ENCODE assay signal across 25 mouse cellular contexts in genomic region chr2:13044555-13044954, GRCm38 (mm10). TPM values are rescaled to one million over a fixed set of nuclear protein-coding genes. Genes with fewer than 3 reads are reported as not detected.
DNase-seq lines count a peak whose midpoint lies in the region; ATAC-seq and TF ChIP-seq lines count a peak whose summit lies in the region.
"Had no signal": no experiment of that assay in that cellular context is flagged by ENCODE, and none has a peak within 500 bp of the region (broad histone marks: within the 10 kb centered on the region; RNA-seq: fewer than 3 reads in every experiment).

No protein-coding gene starts in this region.

- TF ChIP-seq EP300 in liver, embryonic 14.5 days (IDR thresholded peaks at IDR 0.05; ENCODE audit: low read depth): peak; percentile 41

- no peaks in the 10 kb centered on the region for H3K4me1 ChIP-seq in heart, embryonic 11.5 days (ENCODE audit: control insufficient read depth, insufficient read depth, low read length)
- H3K4me1 ChIP-seq in heart, embryonic 12.5 days (replicated peaks): no peaks in the 10 kb centered on the region
- no peaks in the 10 kb centered on the region for H3K4me1 ChIP-seq in midbrain, embryonic 11.5 days (ENCODE audit: control insufficient read depth, insufficient read depth, low read length)
- H3K4me1 ChIP-seq in midbrain, embryonic 14.5 days (ENCODE audit: control insufficient read depth, insufficient read depth, low read length): no peaks in the 10 kb centered on the region
- peaks cover 17 to 23% of the 10 kb centered on the region in 2 experiments for H3K4me1 ChIP-seq in liver, embryonic 14.5 days (replicated peaks; ENCODE audit: control insufficient read depth in 2 of 2, insufficient read depth in 2 of 2, low read length in 1 of 2)
- H3K4me1 ChIP-seq: embryonic facial prominence, embryonic 12.5 days; forebrain, embryonic 12.5 days; heart, embryonic 13.5 days; hindbrain, embryonic 15.5 days had no signal

- no peak overlapping the region for H3K9ac ChIP-seq in heart, embryonic 11.5 days (ENCODE audit: low read depth, low read length)
- H3K9ac ChIP-seq in heart, embryonic 12.5 days: no peak overlapping the region
- H3K9ac ChIP-seq in midbrain, embryonic 11.5 days (ENCODE audit: low read length): no peak overlapping the region
- H3K9ac ChIP-seq in midbrain, embryonic 14.5 days (replicated peaks; ENCODE audit: low read length): no peak overlapping the region
- H3K9ac ChIP-seq in liver, embryonic 14.5 days (replicated peaks): peak overlapping the region; percentile 31; the same call in 1 of the 2 replicates
- H3K9ac ChIP-seq: embryonic facial prominence, embryonic 12.5 days; forebrain, embryonic 12.5 days; heart, embryonic 13.5 days; hindbrain, embryonic 15.5 days had no signal

- H3K4me3 ChIP-seq in heart, embryonic 11.5 days (ENCODE audit: low read depth, low read length): no peak overlapping the region
- no peak overlapping the region for H3K4me3 ChIP-seq in heart, embryonic 12.5 days
- no peak overlapping the region for H3K4me3 ChIP-seq in midbrain, embryonic 11.5 days (ENCODE audit: low read depth, low read length)
- H3K4me3 ChIP-seq in midbrain, embryonic 14.5 days (replicated peaks; ENCODE audit: low read depth, low read length): no peak overlapping the region
- H3K4me3 ChIP-seq in liver, embryonic 14.5 days (ENCODE audit: insufficient read depth in 1 of 2, low read depth in 2 of 2, low read length in 2 of 2): no peak overlapping the region
- H3K4me3 ChIP-seq: embryonic facial prominence, embryonic 12.5 days; forebrain, embryonic 12.5 days; heart, adult 2 months; heart, embryonic 13.5 days; hindbrain, embryonic 15.5 days had no signal

- peak; percentile 93 for ATAC-seq in heart, embryonic 11.5 days (replicated peaks; ENCODE audit: insufficient number of reproducible peaks, low FRiP score, low TSS enrichment)
- ATAC-seq in heart, embryonic 12.5 days (ENCODE audit: insufficient number of reproducible peaks, low FRiP score): no peak; the same call in 1 of the 2 replicates
- peak; percentile 16; the same call in 1 of the 2 replicates for ATAC-seq in midbrain, embryonic 11.5 days (ENCODE audit: low FRiP score)
- no peak for ATAC-seq in midbrain, embryonic 14.5 days (ENCODE audit: low FRiP score, low TSS enrichment)
- ATAC-seq in liver, embryonic 14.5 days (ENCODE audit: insufficient read depth): peak; percentile 99
- ATAC-seq: CD4-positive, CD25-positive, alpha-beta regulatory T cell, adult 4 months; forebrain, embryonic 16.5 days had no signal

- H3K4me2 ChIP-seq in heart, embryonic 11.5 days: no peak overlapping the region
- no peak overlapping the region for H3K4me2 ChIP-seq in heart, embryonic 12.5 days
- H3K4me2 ChIP-seq in midbrain, embryonic 11.5 days: no peak overlapping the region
- no peak overlapping the region for H3K4me2 ChIP-seq in midbrain, embryonic 14.5 days (ENCODE audit: low read length)
- H3K4me2 ChIP-seq in liver, embryonic 14.5 days (ENCODE audit: low read depth): peak overlapping the region; percentile 51
- H3K4me2 ChIP-seq: embryonic facial prominence, embryonic 12.5 days; forebrain, embryonic 12.5 days; heart, embryonic 13.5 days; hindbrain, embryonic 15.5 days had no signal

- no peak overlapping the region for H3K27ac ChIP-seq in heart, embryonic 11.5 days (ENCODE audit: low read depth, low read length)
- H3K27ac ChIP-seq in heart, embryonic 12.5 days (ENCODE audit: poor library complexity, severe bottlenecking): no peak overlapping the region
- H3K27ac ChIP-seq in midbrain, embryonic 11.5 days (ENCODE audit: low read depth, low read length): no peak overlapping the region
- H3K27ac ChIP-seq in midbrain, embryonic 14.5 days (replicated peaks; ENCODE audit: low read depth, low read length): no peak overlapping the region
- H3K27ac ChIP-seq in liver, embryonic 14.5 days: peak overlapping the region; percentile 28
- H3K27ac ChIP-seq: embryonic facial prominence, embryonic 12.5 days; forebrain, embryonic 12.5 days; heart, adult 2 months; heart, embryonic 13.5 days; hindbrain, embryonic 15.5 days had no signal

- H3K9me3 ChIP-seq in heart, embryonic 11.5 days (replicated peaks; ENCODE audit: control insufficient read depth, low read length): no peaks in the 10 kb centered on the region
- no peaks in the 10 kb centered on the region for H3K9me3 ChIP-seq in heart, embryonic 12.5 days (replicated peaks)
- no peaks in the 10 kb centered on the region for H3K9me3 ChIP-seq in midbrain, embryonic 11.5 days (ENCODE audit: control insufficient read depth, low read length)
- H3K9me3 ChIP-seq in midbrain, embryonic 14.5 days (ENCODE audit: control insufficient read depth, low read length): no peaks in the 10 kb centered on the region
- H3K9me3 ChIP-seq in liver, embryonic 14.5 days (ENCODE audit: control insufficient read depth, low read length): no peaks in the 10 kb centered on the region
- H3K9me3 ChIP-seq: embryonic facial prominence, embryonic 12.5 days; forebrain, embryonic 12.5 days; G1E; heart, embryonic 13.5 days; hindbrain, embryonic 15.5 days had no signal

- no peak for DNase-seq in midbrain, embryonic 11.5 days (ENCODE audit: low spot score, missing footprints)
- DNase-seq in midbrain, embryonic 14.5 days: no peak
- DNase-seq in liver, embryonic 14.5 days (ENCODE audit: low read depth in 3 of 3, low spot score in 3 of 3): peak in 2 of 3 experiments; percentile 15 to 22
- no peak for DNase-seq in lung, postnatal 10 days
- DNase-seq in gastrocnemius, adult 18-20 months (ENCODE audit: low spot score): no peak
- DNase-seq: adrenal gland, adult 8-10 months; adrenal gland, postnatal 36 days; B cell, adult 2 months; cerebellum, adult 11 months; cerebellum, adult 8-10 months; cerebellum, postnatal 14 days; embryo, embryonic 11 days; gastrocnemius, postnatal 14 days; heart, adult 2 months; heart, postnatal 36 days had no signal

- H3K27me3 ChIP-seq in heart, embryonic 11.5 days (ENCODE audit: control insufficient read depth, insufficient read depth, low read length): no peaks in the 10 kb centered on the region
- H3K27me3 ChIP-seq in heart, embryonic 12.5 days (replicated peaks): no peaks in the 10 kb centered on the region
- H3K27me3 ChIP-seq in midbrain, embryonic 11.5 days (ENCODE audit: control insufficient read depth, insufficient read depth, low read length): no peaks in the 10 kb centered on the region
- no peaks in the 10 kb centered on the region for H3K27me3 ChIP-seq in midbrain, embryonic 14.5 days (ENCODE audit: control insufficient read depth, insufficient read depth, low read length)
- H3K27me3 ChIP-seq in liver, embryonic 14.5 days (ENCODE audit: control insufficient read depth, insufficient read depth, low read length): no peaks in the 10 kb centered on the region
- H3K27me3 ChIP-seq: embryonic facial prominence, embryonic 12.5 days; forebrain, embryonic 12.5 days; heart, embryonic 13.5 days; hindbrain, embryonic 15.5 days had no signal

- H3K36me3 ChIP-seq in heart, embryonic 11.5 days (ENCODE audit: control insufficient read depth, insufficient read depth, low read length): no peaks in the 10 kb centered on the region
- H3K36me3 ChIP-seq in heart, embryonic 12.5 days: no peaks in the 10 kb centered on the region
- no peaks in the 10 kb centered on the region for H3K36me3 ChIP-seq in midbrain, embryonic 11.5 days (ENCODE audit: control insufficient read depth, insufficient read depth, low read length)
- H3K36me3 ChIP-seq in midbrain, embryonic 14.5 days (ENCODE audit: control insufficient read depth, insufficient read depth, low read length): no peaks in the 10 kb centered on the region
- no peaks in the 10 kb centered on the region for H3K36me3 ChIP-seq in liver, embryonic 14.5 days (replicated peaks; ENCODE audit: control insufficient read depth, insufficient read depth, low read depth)
- H3K36me3 ChIP-seq: embryonic facial prominence, embryonic 12.5 days; forebrain, embryonic 12.5 days; G1E; heart, embryonic 13.5 days; hindbrain, embryonic 15.5 days had no signal

- TF ChIP-seq CTCF in liver, embryonic 14.5 days (IDR thresholded peaks at IDR 0.05; ENCODE audit: low read depth): no peak

- WGBS in heart, embryonic 11.5 days (ENCODE audit: insufficient replicate concordance): 79% methylated on average over 4 of the region's 4 CpGs
- WGBS in heart, embryonic 12.5 days: 76% methylated on average over 4 of the region's 4 CpGs
- 92% methylated on average over 4 of the region's 4 CpGs for WGBS in midbrain, embryonic 11.5 days
- WGBS in midbrain, embryonic 14.5 days: 95% methylated on average over 4 of the region's 4 CpGs
- 49% methylated on average over 4 of the region's 4 CpGs for WGBS in liver, embryonic 14.5 days (ENCODE audit: insufficient replicate concordance)

RNA-seq across cellular contexts. Expression of gene C1ql3, which starts 32.9 kb away (rescaled TPM):
- polyA plus RNA-seq in heart, embryonic 11.5 days (2014; fragmentation: Nextera tagmentation; extraction: Ambion mirVana): 0.84 and 0.93 TPM in 2 replicates
- polyA plus RNA-seq in heart, embryonic 12.5 days (2016; fragmentation: Nextera tagmentation; extraction: Ambion mirVana): 1.5 and 1.6 TPM in 2 replicates
- 0.92 and 1.2 TPM in 2 replicates for polyA plus RNA-seq in midbrain, embryonic 11.5 days (2014; fragmentation: Nextera tagmentation; extraction: Ambion mirVana)
- polyA plus RNA-seq in midbrain, embryonic 14.5 days (2014; fragmentation: Nextera tagmentation; extraction: Ambion mirVana): 3.3 and 3.4 TPM in 2 replicates
- polyA plus RNA-seq in liver, embryonic 14.5 days (2012; rRNA removed): 0.02 TPM in 2 replicates
- polyA plus RNA-seq in liver, embryonic 14.5 days (2014; fragmentation: Nextera tagmentation; extraction: Ambion mirVana): 0.09 and 0.10 TPM in 2 replicates
- under 1 TPM; 0.21 to 0.47 TPM for total RNA-seq in gastrocnemius, adult 18-20 months (2021)
- total RNA-seq: adrenal gland, postnatal 36 days; common myeloid progenitor, adult 5-6 weeks; heart, adult 2 months; heart, postnatal 36 days had no signal
- polyA plus RNA-seq: CD4-positive, CD25-positive, alpha-beta regulatory T cell, adult 4 months; G1E; heart, adult 2 months had no signal

Comparison
In these comparisons a context has a peak if more than half of its experiments do, and no peak if none do; other contexts are left out.
1. ATAC-seq: peak in heart, embryonic 11.5 days (single experiment), midbrain, embryonic 11.5 days (single experiment) and liver, embryonic 14.5 days (single experiment); none in heart, embryonic 12.5 days (single experiment) and midbrain, embryonic 14.5 days (single experiment).
2. DNase-seq: peak in liver, embryonic 14.5 days (2 of 3); none in midbrain, embryonic 11.5 days (single experiment), midbrain, embryonic 14.5 days (single experiment), lung, postnatal 10 days (single experiment) and gastrocnemius, adult 18-20 months (single experiment).